Mouse (Mus musculus) cerebellum, adult 11 months (tissue): ENCODE data around the gene Kcnc3.

Source experiments
- DNase-seq: peaks from one replicate; pipeline ENCODE4 v3.0.0; 2022

Kcnc3 gene

DNA sequence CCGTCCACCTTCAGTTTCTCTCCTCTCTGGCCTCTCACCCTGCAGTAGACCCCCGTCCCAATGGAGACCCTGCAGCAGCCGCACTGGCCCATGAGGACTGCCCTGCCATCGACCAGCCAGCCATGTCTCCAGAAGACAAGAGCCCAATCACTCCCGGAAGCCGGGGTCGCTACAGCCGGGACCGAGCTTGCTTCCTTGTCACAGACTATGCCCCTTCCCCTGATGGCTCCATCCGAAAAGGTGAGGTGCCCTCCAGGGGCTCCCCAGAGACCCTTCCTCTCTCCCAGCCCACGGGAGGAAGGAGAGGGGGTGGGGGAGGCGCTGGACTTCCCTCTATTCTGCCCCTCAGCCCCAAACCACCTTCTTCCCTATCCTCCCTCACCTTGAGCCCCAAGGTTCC, 7.9 kb downstream of the Kcnc3 start:
- DNase-seq = peak; percentile 34

DNA sequence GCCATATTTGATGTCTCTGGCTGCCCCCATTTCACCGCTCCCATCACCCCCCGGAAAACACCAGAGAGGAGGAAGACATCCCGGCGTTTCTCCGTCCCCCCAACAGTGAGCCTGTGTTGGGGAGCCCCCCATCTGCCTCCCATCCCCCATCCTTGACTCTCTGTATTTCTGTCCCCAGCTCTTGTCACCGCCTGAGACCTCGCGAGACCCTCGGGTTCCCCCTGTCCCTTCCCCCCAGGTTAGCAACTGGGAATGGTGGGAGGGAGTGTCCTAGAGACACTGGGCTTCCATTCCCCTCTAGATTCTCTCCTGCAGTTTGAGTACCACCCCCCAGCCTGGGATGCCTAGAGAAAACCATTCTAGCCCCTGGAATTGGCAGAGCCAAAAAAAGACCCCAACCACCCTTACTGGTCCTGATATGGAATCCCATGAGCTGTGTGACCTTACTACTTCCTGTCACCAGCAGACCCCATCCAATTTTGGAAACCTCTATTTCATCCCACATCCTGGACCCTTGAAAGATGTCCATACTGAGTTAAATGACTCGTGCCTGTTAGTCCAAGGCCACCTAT, 10.3 kb downstream of the Kcnc3 start:
- DNase-seq = no peak

DNA sequence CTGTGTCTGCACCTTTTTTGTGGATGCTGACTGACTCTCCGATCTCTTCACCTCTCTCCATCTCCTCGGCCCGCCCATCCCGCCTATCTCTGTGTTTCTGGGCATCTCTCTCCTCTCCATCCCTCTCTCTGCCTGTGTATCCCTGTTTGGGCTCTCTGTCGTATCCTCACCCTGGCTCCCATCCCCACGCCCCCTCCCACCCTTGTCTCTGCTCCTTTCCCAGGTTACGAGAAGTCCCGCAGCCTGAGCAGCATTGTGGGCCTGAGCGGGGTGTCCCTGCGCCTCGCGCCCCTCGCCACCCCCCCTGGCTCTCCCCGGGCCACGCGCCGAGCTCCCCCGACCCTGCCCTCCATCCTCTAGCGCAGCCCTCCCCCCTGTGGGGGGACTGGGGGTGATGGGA, 11.2 kb downstream of the Kcnc3 start:
- peak; percentile 34 for DNase-seq

DNA sequence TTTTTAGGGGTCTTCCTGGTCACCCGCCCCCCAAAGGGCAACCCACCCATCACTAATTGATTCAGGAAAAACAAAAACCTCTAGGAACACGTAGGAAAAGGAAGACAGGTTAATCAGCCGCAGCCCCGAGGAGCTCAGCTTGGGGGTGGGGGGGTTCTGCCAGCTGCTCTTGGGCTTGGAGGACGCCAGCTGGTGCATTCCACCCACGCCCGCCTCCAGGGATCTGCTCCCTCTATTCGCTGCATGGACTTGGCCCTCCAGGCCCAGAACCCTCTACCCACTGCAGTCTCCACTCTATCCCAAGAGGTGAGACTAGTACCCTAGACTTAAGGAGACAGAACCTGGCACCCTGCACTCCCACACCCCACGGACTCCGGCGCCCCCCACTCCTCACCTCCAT, 12.0 kb downstream of the Kcnc3 start:
- peak; percentile 73 for DNase-seq

DNA sequence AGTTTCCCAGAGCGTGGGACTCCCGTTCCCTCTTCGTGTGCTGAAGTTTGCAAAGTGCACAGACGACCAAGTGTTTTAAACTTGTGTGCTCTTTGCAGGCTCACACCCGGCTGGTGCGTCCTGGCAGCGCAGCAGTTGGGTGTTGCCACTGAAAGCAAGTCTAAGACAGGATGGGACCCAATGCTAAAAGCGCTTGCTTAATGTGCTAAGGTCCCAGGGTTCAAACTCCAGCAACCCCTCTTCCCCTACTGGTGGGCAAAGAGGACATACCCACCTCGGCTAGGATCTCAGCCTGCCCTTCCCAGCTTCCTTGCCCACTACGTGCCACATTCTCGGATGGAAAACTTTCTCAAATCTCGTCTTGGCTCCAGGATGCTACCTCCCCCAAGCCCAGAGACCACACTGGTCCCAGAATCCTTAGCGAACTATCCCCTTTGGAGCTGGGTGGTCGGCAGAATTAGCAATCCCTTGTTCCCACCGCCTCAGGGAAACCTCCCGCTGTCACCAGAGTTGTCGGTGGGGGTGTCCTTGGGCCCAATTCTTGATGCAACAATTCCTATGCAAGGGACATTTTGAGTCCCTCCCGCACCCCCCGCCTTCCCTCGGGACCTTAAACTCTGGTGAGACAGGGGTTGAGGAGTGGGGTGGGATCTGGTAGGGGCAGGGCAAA, 12.9 kb downstream of the Kcnc3 start:
- peak; percentile 49 for DNase-seq

DNA sequence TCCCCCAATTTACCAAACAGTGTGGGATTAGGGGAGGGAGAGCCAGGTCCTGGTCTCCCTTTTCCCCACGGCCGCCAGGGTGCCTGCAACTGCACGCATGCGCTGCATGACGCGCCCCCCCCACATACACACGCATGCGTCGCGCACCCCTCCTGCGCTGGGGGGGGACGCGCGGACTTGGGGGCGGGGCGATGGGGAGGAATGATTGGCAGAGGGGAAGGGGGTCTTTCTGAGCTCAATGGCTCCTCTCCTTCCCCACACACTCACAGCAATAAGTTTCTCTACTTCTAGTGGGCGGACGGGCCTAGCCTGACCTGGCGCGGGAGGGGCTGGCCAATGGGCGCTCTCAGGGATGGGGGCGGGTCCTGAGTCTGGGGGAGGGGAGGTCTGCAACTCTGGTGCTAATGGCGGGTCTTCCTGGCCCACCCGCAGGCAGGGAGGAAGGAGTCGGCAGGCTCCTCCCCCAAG, 13.7 kb downstream of the Kcnc3 start:
- DNase-seq = peak; percentile 68

DNA sequence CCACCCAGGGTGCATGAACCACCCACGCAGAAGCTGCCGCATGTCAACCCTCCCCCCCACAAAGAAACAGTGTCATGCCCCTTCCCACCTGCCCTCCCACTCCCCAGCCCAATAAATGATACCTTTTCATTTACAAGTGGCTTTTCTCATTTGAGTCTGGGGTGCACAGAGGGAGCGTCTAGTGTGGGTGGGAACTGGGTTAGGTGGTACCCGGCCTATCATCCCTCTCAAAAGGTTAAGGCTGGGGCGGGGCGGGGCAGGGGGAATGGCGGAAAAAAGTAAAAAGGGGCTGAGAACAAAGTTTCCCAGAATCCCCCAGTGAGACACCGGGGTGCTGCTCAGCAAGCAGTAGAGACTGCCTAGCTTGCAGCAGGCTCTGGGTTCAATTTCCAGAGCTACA, 14.2 kb downstream of the Kcnc3 start:
- DNase-seq = no peak

DNA sequence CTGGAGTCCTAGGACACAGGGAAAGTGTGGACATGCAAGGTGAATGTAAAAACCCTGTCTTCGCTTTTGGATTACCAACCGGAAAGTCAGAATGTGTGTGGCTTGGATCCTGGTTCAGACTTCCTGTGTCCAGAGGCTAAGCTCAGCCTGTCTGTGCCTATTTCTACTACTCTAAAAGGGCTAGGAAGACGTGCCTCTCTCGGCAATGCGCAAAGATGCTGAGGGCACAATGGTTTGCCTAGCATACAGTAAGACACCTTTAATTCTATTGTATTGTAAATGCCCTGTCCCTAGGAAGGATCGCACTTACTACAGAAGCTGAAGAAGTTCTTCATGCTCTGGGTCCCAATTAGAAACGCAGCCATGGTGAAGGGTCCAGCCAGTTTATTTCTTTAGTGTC, 15.0 kb downstream of the Kcnc3 start:
- DNase-seq = no peak

DNA sequence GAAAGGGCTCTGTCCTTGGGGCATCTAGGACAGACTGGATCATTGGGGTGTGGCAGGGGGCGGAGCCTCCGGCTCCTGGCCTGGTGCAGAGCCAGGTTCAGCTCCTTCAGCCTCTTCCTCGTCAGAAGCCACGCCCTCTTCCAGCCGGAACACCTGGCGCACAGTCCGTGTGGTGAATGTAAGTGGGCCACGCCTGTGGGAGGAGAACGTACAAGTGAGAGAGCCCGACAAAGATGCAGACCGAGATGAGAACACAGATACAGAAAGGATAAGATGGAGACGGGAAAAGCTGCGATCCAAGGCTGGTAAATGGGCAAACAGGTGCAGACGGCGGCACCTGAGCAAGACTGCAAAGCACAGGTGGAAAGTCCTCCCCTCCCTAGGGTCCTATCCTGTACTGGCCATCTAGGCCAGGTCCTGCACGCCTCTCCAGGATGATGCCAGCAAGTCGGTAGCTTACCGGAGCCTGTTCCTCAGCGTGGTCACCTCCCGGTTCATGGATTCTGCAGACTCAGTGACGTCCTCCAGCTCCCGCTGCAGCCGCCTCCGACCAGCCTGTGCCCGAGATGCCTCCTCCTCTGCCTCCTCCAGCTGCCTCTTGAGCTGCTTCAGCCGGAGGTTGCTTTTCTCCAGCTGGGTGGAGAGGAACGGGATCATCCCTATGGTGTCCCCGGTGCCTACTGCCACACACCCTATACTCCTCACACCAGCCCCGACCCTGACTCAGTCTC, 15.9 kb downstream of the Kcnc3 start:
- peak; percentile 59 for DNase-seq

DNA sequence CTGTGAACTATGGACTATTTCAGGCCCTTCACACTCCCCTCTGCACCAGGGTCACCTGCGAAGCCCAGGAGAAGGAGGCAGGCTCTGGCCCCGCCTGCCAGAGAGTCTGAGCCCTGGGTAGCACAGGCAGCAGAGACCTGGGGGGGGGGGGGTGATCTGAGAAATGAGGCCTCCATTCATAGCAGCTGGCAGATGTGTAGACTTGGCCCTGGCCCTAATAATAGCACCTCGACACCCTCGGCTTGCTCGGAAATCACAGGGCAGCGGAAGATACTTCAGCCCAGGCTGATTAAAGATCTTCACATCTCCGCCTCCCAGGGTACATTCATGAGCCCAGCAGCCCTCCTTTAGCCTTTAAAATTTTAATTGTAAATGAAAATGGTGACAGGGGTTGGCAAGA, 21.7 kb downstream of the Kcnc3 start:
- DNase-seq = no peak

DNA sequence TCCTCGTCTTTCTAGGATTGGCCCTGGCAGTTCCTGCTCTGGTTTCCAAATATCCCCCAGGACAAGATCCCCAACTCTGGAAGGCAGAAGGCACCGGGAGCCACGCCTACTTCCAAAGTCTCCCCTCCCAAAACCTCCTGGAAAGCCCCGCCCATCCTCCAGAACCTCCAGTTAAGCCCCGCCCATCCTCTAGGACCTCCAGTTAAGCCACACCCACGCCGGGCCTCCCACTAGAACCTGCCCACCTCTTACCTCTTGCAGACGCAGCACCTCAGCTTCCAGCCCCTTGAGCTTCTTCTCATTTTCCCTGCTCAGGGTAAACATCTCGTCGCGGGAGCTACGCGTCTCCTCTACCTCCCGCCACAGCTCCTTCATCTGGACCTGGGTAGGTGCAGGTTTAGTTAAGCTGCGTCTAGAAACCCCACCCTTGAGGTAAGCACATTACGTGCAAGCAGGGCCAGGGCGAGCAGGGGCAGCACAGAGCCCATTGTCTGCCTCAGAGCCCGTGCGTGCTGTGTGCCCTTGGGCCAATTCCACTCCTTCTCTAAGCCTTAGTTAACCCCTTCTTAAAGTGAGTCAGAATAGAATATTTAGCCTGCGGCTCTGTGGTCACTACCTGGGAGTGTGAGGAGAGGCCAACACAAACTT, 23.7 kb downstream of the Kcnc3 start:
- no peak for DNase-seq

DNA sequence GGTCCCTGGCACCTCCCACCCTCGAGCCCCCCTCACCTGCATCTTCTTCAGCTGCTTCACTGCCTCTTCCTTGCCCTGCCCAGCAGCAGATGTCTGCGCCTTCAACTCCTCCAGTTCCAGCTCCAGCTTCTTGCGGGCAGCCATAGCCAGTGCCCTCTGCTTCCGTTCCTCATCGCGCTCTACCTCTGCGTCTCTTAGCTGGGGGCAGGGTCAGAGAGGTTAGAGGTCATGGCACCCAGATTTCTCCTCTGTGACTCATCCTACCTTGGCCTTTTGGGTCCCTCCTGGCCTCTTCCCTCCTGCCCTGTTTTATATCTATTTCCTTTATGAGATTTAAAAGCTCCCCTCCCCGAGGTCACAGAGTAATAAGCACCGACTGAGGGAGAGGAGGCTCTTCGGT, 24.8 kb downstream of the Kcnc3 start:
- no peak for DNase-seq

DNA sequence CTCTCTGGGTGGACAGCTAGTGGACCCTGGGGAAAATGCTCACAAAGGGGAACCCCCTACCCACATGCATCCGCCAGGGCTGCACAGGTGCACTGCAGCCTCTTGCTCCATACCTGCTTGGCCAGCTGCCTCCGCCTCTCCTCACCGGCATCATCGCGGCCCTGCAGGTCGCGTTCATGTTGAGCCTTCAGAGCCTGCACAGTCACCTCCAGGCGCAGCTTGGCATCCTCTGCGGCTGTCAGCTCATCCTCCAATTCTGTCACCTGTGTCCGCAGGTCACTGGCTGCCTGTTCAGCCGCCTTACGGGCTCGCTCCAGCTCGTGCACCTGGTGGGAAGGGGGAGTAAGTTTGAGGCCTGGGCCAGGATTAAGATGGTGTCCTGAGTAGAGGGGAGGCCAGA, 25.5 kb downstream of the Kcnc3 start:
- peak; percentile 63 for DNase-seq

DNA sequence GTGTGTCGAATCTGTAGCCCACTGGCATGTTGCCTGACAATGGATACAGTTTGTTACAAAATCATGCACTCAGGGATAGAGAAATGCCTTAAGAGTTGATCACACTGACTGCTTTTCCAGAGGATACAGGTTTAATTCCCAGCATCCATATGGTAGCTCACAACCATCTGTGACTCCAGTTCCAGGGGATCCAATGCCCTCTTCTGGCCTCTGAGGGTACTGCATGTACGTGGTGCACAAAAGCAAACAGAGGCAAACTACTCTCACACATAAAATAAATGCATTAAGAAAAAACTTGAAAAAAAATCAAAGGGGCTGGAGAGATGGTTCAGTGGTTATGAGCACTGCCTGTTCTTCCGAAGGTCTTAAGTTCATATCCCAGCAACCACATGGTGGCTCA, 26.6 kb downstream of the Kcnc3 start:
- no peak for DNase-seq

DNA sequence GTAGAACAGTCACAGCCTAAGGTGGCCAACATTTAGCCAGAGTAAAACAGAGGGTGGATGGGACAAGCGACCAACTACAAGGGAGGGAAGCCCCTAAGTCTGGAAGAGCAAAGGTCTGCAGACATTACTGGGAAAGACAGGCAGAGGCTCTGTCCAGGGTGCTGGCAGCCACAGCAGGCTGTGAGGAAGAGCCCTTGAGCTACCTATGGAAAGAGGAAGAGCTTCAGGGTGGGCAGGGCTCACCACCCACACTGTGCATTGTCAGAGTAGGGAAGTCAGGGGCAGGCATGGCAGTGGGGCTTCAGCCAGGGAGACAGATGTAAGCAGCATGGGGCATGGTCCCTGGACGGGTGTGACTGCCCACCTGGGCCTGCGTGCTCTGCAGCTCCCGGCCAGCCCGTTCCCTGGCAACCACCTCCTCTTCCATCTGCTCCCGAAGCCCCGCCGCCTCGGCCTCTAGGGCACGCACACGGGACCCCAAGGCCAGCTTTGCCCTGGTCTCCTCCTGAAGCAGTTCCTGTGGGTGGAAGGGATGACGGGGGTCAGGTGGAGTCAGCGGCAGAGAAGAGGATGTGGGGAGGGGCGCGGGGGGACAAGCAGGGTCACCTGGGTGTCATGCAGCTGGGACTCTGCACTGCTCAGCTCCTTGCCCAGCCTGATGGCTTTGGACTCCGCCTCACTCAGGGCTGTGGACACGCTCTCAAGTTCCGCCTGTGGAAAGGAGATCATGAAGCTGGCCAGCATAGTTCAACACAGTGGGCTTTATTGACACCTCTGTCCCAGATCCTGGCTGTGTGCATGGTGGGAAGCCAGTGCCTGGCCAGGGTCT, 33.5 kb downstream of the Kcnc3 start:
- peak; percentile 65 for DNase-seq

DNA sequence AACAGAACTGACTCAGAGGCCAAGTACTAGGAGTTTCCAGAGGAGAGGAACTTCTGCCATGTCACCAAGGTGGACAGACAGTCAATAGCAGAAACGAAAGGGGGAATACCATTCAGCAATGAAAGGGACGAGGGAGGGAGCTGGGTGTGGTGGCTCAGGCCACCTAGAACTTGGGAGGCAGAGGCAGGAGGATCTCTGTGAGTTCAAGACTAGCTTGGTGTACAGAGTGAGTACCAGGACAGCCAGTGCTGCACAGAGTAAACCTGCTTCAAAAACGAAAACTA, 34.0 kb downstream of the Kcnc3 start:
- DNase-seq = no peak

DNA sequence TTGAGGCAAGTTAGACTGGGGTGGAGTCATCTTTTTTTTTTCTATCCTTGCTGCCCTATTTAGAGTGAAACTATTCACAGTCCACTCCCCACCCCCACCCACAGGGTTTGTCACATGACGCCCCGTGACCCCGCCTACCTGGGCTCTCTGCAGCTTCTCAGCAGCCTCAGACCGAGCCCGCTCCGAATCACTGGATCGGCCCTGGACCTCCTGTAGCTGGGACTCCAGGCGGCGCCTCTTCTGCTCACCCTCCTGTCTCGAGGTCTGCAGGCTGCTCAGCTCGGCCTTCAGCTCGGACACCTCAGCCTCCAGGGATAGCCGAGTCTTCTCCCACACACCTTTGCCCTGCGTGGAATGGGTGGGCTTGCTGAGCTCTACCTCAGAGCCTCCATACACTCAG, 34.4 kb downstream of the Kcnc3 start:
- DNase-seq = peak; percentile 83

DNA sequence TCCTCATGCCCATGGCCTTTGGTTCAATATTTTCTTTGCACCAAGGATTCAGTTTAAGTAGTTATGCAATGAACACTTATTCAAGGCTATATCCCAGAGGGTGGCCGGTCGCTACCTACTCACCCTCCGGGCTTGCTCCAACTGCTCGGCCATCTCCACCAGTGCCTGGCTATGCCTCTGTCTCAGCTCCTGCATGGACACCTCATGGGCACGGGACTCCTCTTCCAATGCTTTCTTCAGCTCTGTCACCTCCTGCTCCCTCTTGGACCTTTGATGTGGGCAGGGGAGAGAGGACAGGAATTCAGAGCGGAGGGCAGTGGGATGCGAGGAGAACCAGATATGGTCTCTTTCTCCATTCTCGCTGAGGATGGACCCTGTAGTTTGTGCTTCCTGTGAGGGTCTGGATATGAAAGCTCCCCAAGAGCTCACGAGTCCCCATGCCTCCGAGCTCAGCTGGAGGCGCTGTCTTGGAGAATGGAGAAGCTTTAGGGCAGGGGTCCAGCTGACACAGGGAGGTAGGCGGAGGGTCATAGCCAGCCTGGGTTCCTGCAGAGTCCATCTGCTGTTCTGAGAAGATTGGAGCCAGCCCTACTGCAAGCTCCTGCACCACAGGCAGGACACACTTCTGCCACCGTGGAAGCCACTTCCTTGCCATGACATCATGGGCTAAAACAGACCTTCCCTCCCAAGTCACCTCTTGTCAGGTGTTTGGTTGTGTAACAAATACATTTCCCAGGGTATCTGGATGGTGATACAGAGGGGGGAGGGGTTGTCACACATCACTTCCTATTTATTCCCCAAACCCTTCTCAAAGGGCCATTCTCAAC, 35.0 kb downstream of the Kcnc3 start:
- DNase-seq = peak; percentile 91

DNA sequence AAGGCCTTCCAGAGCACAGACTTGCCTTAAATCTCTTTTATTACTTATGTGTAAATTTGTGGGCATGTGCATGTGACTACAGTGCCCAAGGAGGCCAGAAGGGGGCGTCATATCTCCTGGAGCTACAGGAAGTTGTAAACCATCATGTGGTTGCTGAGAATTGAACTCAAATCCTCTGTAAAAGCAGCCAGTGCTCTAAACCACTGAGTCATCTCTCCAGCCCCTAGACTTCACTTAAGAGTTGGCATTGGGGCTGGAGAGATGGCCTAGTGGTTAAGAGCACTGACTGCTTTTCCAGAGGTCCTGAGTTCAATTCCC, 35.6 kb downstream of the Kcnc3 start:
- DNase-seq = no peak

DNA sequence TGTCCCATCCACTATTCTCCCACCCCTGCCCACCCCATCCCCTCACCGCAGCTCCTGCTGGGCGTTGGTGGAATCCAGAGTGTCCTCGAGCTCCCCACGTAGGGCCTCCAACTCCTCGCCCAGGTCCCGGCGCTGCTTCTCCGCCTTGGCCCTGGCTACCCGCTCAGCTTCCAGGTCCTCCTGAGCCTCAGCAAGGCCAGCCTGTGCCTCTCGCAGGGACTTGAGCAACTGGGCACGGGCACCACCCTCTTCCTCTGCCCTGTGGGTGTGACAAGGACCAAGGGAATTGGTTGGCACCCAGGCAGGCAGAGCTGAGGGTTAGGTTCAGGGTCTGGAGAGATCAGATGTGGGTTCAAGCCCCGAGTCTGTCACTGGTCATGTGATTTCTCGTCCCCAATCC, 36.5 kb downstream of the Kcnc3 start:
- DNase-seq = no peak

DNA sequence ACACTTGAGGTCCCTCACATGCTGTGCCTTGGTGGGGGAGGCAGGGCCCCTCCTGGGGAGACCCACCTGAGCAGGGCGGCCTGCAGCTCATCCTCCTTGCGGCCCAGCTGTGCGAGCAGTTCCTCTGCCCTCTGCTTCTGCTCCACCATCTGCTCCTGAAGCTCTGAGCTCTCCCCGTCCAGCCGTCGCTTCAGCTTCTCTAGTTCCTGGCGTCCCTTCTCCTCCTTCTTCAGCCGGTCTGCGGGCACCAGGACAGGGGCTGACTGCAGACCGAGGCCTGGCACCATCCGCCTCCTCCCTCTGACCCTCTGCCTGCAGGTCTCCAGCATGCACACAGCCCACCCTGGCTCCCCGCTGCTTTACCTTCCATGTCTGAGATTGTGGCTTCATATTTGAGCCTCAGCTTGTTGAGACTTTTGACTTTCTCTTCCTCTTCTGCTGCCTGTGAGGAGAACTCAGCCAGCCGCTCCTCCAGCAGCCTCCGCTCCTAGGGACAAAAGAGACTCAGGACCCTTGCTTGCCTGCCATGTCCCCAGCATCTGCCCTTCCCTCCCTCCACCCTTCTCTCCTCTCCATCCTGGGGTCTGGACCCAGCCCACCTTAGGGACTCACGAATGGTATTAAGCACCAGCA, 38.1 kb downstream of the Kcnc3 start:
- no peak for DNase-seq

DNA sequence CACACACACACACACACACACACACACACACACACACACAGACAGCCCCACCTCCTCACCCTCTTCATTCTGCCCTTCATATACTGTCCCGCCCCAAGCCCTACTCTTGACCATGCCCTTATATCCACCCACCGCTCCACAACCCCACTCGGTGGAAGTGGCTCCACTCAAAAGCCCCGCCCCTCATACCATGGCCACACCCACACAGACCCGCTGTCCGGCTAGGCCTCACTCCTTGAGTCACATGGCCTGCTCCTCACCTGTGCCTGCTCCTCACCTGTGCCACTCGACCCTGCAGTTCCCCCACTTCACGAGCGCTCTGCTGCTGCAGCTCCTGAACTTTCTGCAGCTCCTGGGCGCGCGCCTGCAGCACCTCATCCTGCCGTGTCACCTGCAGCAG, 40.0 kb downstream of the Kcnc3 start:
- no peak for DNase-seq
